Mouse (Mus musculus) erythroid progenitor cell, adult 5-6 weeks (primary cell): ENCODE measurements around the gene Atp6v1g3. TPM values are rescaled to one million over a fixed set of nuclear protein-coding genes. Genes with fewer than 3 reads are reported as not detected.

Experiments used
- ATAC-seq: replicated peaks from 2 replicates; pipeline ENCODE4 v1.8.0; 2016; ENCODE audit warnings: moderate number of reproducible peaks, mild to moderate bottlenecking, moderate TSS enrichment, inconsistent platforms; ENCODE audit not compliant: poor library complexity, low FRiP score, severe bottlenecking
- total RNA-seq, 2 experiments: library from RNA; stranded (forward) in 1 of 2; stranded (reverse) in 1 of 2; fragments of 150-400 nt in 1 of 2; fragments of 186-747, 209-891 nt in 1 of 2; gene quantifications; 2 replicates each; pipeline versions ENCODE4 v1.2.3 to v1.2.4; 2015 to 2017; ENCODE audit warnings: low replicate concordance in 2 of 2

Gene Atp6v1g3
- total RNA-seq, 2 experiments from 2014 or later, result not detected

- no peak for ATAC-seq
Observed at GRCm38 (mm10) chr1:138287665-138288064, 14.1 kb downstream of the Atp6v1g3 start.

- no peak for ATAC-seq
Observed at GRCm38 (mm10) chr1:138288721-138289120, 15.2 kb downstream of the Atp6v1g3 start.

- no peak for ATAC-seq
Observed at GRCm38 (mm10) chr1:138289455-138290425, 16.2 kb downstream of the Atp6v1g3 start.

- no peak for ATAC-seq
Observed at GRCm38 (mm10) chr1:138291463-138291862, 17.9 kb downstream of the Atp6v1g3 start.

GRCm38 (mm10) chr1:138294487-138294886, 20.9 kb downstream of the Atp6v1g3 start:
- no peak for ATAC-seq

- no peak for ATAC-seq
Observed at GRCm38 (mm10) chr1:138298156-138298555, 24.6 kb downstream of the Atp6v1g3 start.

GRCm38 (mm10) chr1:138299576-138299975, 26.0 kb downstream of the Atp6v1g3 start:
- ATAC-seq, result no peak

GRCm38 (mm10) chr1:138301920-138302319, 28.4 kb downstream of the Atp6v1g3 start:
- ATAC-seq, result no peak

- ATAC-seq, result no peak
Observed at GRCm38 (mm10) chr1:138302756-138303155, 29.2 kb downstream of the Atp6v1g3 start.

GRCm38 (mm10) chr1:138303296-138303695, 29.8 kb downstream of the Atp6v1g3 start:
- no peak for ATAC-seq

- no peak for ATAC-seq
Observed at GRCm38 (mm10) chr1:138304141-138304915, 30.8 kb downstream of the Atp6v1g3 start.

- ATAC-seq, result no peak
Observed at GRCm38 (mm10) chr1:138322657-138323056, 49.1 kb downstream of the Atp6v1g3 start.

- ATAC-seq, result no peak
Observed at GRCm38 (mm10) chr1:138323076-138323630, 49.6 kb downstream of the Atp6v1g3 start.

GRCm38 (mm10) chr1:138326091-138326490, 52.6 kb downstream of the Atp6v1g3 start:
- ATAC-seq, result no peak

GRCm38 (mm10) chr1:138326566-138326965, 53.0 kb downstream of the Atp6v1g3 start:
- ATAC-seq, result no peak

- ATAC-seq, result no peak
Observed at GRCm38 (mm10) chr1:138327466-138328245, 54.1 kb downstream of the Atp6v1g3 start.

GRCm38 (mm10) chr1:138328320-138328719, 54.8 kb downstream of the Atp6v1g3 start:
- no peak for ATAC-seq

GRCm38 (mm10) chr1:138330556-138330955, 57.0 kb downstream of the Atp6v1g3 start:
- ATAC-seq, result no peak

- ATAC-seq, result no peak
Observed at GRCm38 (mm10) chr1:138331596-138331995, 58.1 kb downstream of the Atp6v1g3 start.

GRCm38 (mm10) chr1:138334701-138335100, 61.2 kb downstream of the Atp6v1g3 start:
- no peak for ATAC-seq
